Mouse (Mus musculus) activated CD4-positive, CD25-positive, alpha-beta regulatory T cell, adult 4 months (primary cell): ENCODE data around the gene Rprd1b. TPM values are rescaled to one million over a fixed set of nuclear protein-coding genes. Genes with fewer than 3 reads are reported as not detected.

Experiments
- ATAC-seq: one replicate; pipeline ENCODE4 v1.8.0; 2017
- polyA plus RNA-seq, 2 experiments: library from polyadenylated mRNA; unstranded; fragments of 100-300 nt; shearing (Covaris generic); gene quantifications; one replicate each; pipeline ENCODE4 v1.2.1; 2017

Rprd1b gene
- polyA plus RNA-seq, 2 experiments from 2014 or later, result 17.8 to 24.9 TPM

- no peak for ATAC-seq
Measured at GRCm38 (mm10) chr2:158128461-158129130, 100.3 kb downstream of the Rprd1b start.

GRCm38 (mm10) chr2:158129291-158130002, 101.2 kb downstream of the Rprd1b start:
- no peak for ATAC-seq

GRCm38 (mm10) chr2:158130391-158130986, 102.2 kb downstream of the Rprd1b start:
- no peak for ATAC-seq

GRCm38 (mm10) chr2:158131197-158131835, 103.0 kb downstream of the Rprd1b start:
- no peak for ATAC-seq

- no peak for ATAC-seq
Measured at GRCm38 (mm10) chr2:158132320-158132719, 104.0 kb downstream of the Rprd1b start.

- peak; percentile 59 for ATAC-seq
Measured at GRCm38 (mm10) chr2:158133050-158133449, 104.8 kb downstream of the Rprd1b start.

- ATAC-seq, result no peak
Measured at GRCm38 (mm10) chr2:158136205-158136604, 107.9 kb downstream of the Rprd1b start.

- no peak for ATAC-seq
Measured at GRCm38 (mm10) chr2:158137771-158138170, 109.5 kb downstream of the Rprd1b start.

- ATAC-seq, result no peak
Measured at GRCm38 (mm10) chr2:158138778-158139177, 110.5 kb downstream of the Rprd1b start.

- ATAC-seq, result no peak
Measured at GRCm38 (mm10) chr2:158139628-158140027, 111.3 kb downstream of the Rprd1b start.

- ATAC-seq, result no peak
Measured at GRCm38 (mm10) chr2:158140664-158141063, 112.4 kb downstream of the Rprd1b start.

GRCm38 (mm10) chr2:158141271-158141670, 113.0 kb downstream of the Rprd1b start:
- ATAC-seq, result no peak

- ATAC-seq, result no peak
Measured at GRCm38 (mm10) chr2:158141690-158142440, 113.6 kb downstream of the Rprd1b start.

- ATAC-seq, result no peak
Measured at GRCm38 (mm10) chr2:158142981-158143380, 114.7 kb downstream of the Rprd1b start.

- no peak for ATAC-seq
Measured at GRCm38 (mm10) chr2:158143816-158144215, 115.5 kb downstream of the Rprd1b start.

- ATAC-seq, result no peak
Measured at GRCm38 (mm10) chr2:158144263-158144662, 116.0 kb downstream of the Rprd1b start.

GRCm38 (mm10) chr2:158144750-158145527, 116.6 kb downstream of the Rprd1b start:
- no peak for ATAC-seq

- no peak for ATAC-seq
Measured at GRCm38 (mm10) chr2:158145528-158146065, 117.3 kb downstream of the Rprd1b start.

GRCm38 (mm10) chr2:158146223-158146622, 117.9 kb downstream of the Rprd1b start, which contains the start of gene Tgm2:
TSS of gene Tgm2 (minus strand) at chr2:158146436.
- peak; percentile 59 for ATAC-seq

- no peak for ATAC-seq
Measured at GRCm38 (mm10) chr2:158146971-158147370, 118.7 kb downstream of the Rprd1b start.

GRCm38 (mm10) chr2:158151077-158151476, 122.8 kb downstream of the Rprd1b start:
- no peak for ATAC-seq
